Mouse (Mus musculus): Measurements from ENCODE around the gene Fam45a. TPM values are rescaled to one million over a fixed set of nuclear protein-coding genes. Genes with fewer than 3 reads are reported as not detected.
A peak's percentile ranks its signal among the peaks of the same experiment; 100 is the strongest.

Fam45a gene
- polyA plus RNA-seq, 1 experiment: 44.2 TPM

DNA sequence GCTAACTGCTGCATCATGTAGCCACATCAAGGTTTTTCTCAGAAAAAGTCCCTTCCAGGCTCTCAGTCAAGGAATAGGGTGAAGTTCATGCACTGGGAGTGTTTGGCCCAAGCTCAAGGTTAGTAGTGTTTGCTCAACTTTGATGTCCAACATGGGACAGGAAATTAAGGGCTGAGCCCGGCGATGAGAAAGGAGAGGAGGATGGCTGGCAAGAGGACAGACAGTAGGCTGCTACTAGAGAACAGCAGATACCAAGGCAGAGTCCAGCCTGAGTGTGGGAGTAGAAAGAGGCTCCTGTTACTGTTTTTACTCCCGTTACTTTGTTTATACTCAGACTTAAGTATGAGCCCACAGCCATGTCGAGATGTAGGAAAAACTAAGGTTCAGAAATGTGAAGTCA is 62.1 kb downstream of the Fam45a start:
- Histone ChIP-seq H3K4me1 (ENCODE audit: control insufficient read depth, insufficient read depth, low read length) (0 out of 2 replicates have a peak, but pooled peaks cover 1% of the 10 kb centered on the region), H3K27ac (ENCODE audit: insufficient read depth, low read length) (no peak overlapping the region), H3K4me3 (ENCODE audit: insufficient read depth, low read length) (peak overlapping the region; percentile 57)
- TF ChIP-seq POLR2A (IDR thresholded peaks at IDR 0.05; ENCODE audit: extremely low read depth, insufficient read depth, low read length) (no peak), CTCF (IDR thresholded peaks at IDR 0.05; ENCODE audit: extremely low read depth, insufficient read depth, low read length) (no peak)

DNA sequence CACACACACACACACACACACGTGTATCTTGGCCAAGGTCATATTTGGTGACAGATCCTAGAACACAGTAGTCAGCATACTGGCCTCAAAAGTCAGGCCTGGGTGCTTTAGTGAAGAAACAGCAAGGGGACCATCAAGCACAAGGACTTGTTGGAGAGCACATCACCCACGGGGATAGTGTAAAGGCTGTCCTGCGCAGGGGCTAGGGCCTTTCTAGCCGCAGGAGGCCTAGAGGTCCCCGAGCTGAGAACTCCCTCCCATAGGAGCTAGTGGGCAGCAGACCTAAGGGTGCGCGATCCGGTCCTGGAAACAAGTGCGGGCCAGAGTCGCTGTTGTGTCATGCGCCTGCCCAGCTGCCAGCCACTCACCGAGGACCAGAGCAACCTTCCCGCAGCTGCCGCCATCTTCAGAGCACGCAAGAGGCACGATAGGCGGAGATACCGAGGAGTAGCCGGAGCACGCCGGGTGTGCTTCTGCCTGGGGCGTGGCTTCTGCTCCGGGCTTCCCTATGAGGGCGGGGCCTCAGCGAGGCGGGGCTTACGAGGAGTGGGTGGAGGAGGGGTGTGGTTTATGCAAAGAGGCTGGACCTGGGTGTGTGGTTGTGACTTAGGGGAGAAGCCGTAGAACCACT is 62.8 kb downstream of the Fam45a start, which contains the start of gene Prdx3:
Gene Prdx3, minus strand, starts transcription at position 493 of the 631 bp plus-strand sequence.
- Histone ChIP-seq H3K4me3 (ENCODE audit: insufficient read depth, low read length) (peak within 1 kb of the TSS; percentile 57), H3K27ac (ENCODE audit: insufficient read depth, low read length) (0 out of 2 replicates have a peak within 1 kb of the TSS, but pooled peaks have one; percentile 14), H3K4me1 (ENCODE audit: control insufficient read depth, insufficient read depth, low read length) (0 out of 2 replicates have a peak, but pooled peaks cover 1% of the 10 kb centered on the region)
- TF ChIP-seq CTCF (IDR thresholded peaks at IDR 0.05; ENCODE audit: extremely low read depth, insufficient read depth, low read length) (no peak), POLR2A (IDR thresholded peaks at IDR 0.05; ENCODE audit: extremely low read depth, insufficient read depth, low read length) (peak; percentile 94)

DNA sequence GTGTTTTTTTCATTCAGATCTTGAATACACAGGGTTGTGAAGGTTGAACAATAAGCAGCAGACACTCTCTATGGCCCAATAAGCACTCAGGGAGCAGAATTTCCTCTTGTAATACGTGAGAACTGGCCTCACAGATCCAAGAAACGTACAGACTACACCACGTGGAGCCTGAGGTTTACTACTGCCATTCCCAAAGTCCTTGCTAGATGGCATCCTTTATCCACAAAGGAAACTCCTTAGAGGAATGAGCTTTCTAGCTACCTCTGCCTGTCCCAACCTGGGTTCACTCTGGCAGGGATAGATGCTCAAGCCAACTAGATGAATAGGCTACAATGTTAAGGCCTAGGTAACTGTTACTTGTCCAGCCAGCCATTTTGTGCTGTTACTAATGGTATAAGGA is 71.7 kb downstream of the Fam45a start:
- Histone ChIP-seq H3K4me3 (ENCODE audit: insufficient read depth, low read length) (no peak overlapping the region), H3K4me1 (ENCODE audit: control insufficient read depth, insufficient read depth, low read length) (no peaks in the 10 kb centered on the region; the same call in 1 of the 2 replicates), H3K27ac (ENCODE audit: insufficient read depth, low read length) (no peak overlapping the region)
- TF ChIP-seq CTCF (IDR thresholded peaks at IDR 0.05; ENCODE audit: extremely low read depth, insufficient read depth, low read length) (peak; percentile 74), POLR2A (IDR thresholded peaks at IDR 0.05; ENCODE audit: extremely low read depth, insufficient read depth, low read length) (no peak)

Other genes with a start within 250 kb of the Fam45a start
- gene Cacul1, start 230.6 kb upstream of the Fam45a start, polyA plus RNA-seq (2012; rRNA removed): 20.9 and 22.5 TPM in 2 replicates
- 17.2 and 18.0 TPM in 2 replicates for gene Nanos1, start 55.6 kb upstream of the Fam45a start, polyA plus RNA-seq (2012; rRNA removed)
- 58.0 and 60.6 TPM in 2 replicates for gene Eif3a, start 20.9 kb upstream of the Fam45a start, polyA plus RNA-seq (2012; rRNA removed)
- gene Sfxn4, start 49.9 kb downstream of the Fam45a start, polyA plus RNA-seq (2012; rRNA removed): 20.1 and 22.0 TPM in 2 replicates
- 91.6 and 101 TPM in 2 replicates for gene Prdx3, start 63.0 kb downstream of the Fam45a start, polyA plus RNA-seq (2012; rRNA removed)
- gene Grk5, start 78.2 kb downstream of the Fam45a start, polyA plus RNA-seq (2012; rRNA removed): 5.8 TPM in 2 replicates